Mouse (Mus musculus) left cerebral cortex, adult 2 months (tissue): ENCODE measurements at regions not wholly inside any gene's neighbourhood (a gene's known extent, or its start where the extent isn't known, plus 50 kb on each side); places are given as distances from the start of the nearest gene placed in this dataset.

Experiments used
- DNase-seq, 2 experiments: peaks; one replicate each; pipeline ENCODE4 v3.0.0; 2021 to 2022; ENCODE audit warnings: low spot score in 2 of 2, mixed read lengths in 1 of 2; ENCODE audit errors: extremely low spot score in 1 of 2
- H3K27ac ChIP-seq: fragments of 200-600 bp; 2 replicates; pipeline ENCODE4 v1.8.1; 2022
- H3K4me3 ChIP-seq: fragments of 200-600 bp; 2 replicates; pipeline ENCODE4 v1.8.1; 2022
- CTCF ChIP-seq: fragments of 200-600 bp; IDR thresholded peaks from 2 replicates; pipeline ENCODE4 v1.8.1; 2022; ENCODE audit warnings: antibody characterized with exemption, mild to moderate bottlenecking, moderate library complexity
- intact Hi-C: fragments of 180-260 bp; cut with DNase I; formaldehyde crosslinking; loops from one replicate; pipeline ENCODE4 v1.15.1; 2025

DNA sequence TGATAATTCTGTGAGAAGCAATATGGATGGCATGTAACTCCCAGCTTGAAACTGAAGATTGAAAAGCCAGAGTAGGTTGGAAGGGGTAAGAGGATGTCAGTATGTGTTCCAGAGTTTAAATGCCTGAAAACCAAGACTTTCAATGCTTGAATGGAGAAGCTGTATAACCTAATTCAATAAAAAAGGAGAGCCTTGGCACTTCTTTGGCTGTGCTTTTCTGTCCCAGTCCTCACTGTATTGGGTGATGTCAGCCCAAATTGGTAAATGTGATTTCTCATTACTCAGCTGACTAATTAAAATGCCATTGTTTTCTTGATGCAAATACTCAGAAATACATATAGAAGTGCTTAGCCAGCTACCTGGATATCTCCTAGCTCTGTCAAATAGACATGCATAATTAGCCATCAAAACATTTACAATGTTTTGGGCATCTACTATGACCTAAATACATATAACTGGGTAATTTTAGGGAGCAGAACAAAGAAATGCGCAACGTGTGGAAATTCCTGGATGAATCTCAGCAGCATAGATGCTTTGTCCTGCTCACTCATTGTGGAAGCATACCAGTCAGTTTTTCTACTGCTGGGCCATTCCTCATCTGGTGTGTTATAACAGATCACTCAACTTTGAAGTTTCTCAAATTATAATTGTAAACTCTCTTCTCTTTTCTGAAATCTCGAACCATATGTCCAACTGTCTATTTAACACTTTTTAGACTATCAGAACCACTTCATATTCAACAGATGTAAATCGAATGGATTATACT, 347.5 kb upstream of the Ube2e3 start:
- Histone ChIP-seq H3K4me3 (no peak overlapping the region), H3K27ac (no peak overlapping the region)
- no peak for TF ChIP-seq CTCF
- intact Hi-C loops, result no loop called here
- DNase-seq, result no peak

DNA sequence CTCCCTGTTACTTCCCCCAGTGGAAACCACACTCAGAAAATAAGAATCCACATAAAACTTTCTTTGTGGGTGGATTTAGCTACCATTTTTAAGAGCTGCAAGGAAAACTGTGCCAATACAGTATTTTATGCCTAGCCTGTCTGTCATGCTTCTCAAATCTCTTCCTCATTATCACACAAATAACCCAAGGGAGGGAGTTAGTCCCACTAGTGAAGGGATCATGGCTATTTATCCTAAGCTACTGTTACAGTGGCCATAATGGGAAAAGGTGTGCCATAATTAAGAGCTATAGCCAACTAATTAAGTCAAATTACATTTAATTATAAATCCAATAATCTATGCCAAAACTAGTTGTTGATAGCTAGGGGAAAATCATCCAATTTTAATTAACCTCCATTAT, 374.8 kb upstream of the Ube2e3 start:
- intact Hi-C loops, result no loop called here
- H3K4me3 ChIP-seq, result no peak overlapping the region
- no peak overlapping the region for H3K27ac ChIP-seq
- no peak for DNase-seq
- no peak for TF ChIP-seq CTCF

DNA sequence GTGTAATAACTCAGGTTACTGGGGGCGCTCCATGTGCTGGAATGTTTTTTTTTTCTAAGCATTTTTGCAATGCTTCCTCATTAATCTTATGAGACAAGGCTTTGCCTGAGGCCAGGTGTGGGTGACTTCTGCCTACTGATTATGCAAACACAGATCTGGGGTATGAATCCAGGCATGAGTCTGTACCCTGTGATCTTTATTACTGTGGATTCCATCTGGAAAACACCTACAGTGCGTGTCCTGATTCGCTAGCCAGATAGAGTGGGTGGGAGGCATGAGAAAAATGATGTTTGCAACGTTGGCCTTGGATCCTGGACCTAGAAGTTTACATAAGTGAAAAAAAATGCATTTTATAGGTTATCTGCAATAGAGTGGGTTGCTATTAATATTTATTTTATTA, 387.9 kb upstream of the Ube2e3 start:
- Histone ChIP-seq H3K27ac (no peak overlapping the region), H3K4me3 (no peak overlapping the region)
- TF ChIP-seq CTCF, result no peak
- DNase-seq, result peak in 1 of 2 experiments; percentile 10
- intact Hi-C loops, result no loop called here

DNA sequence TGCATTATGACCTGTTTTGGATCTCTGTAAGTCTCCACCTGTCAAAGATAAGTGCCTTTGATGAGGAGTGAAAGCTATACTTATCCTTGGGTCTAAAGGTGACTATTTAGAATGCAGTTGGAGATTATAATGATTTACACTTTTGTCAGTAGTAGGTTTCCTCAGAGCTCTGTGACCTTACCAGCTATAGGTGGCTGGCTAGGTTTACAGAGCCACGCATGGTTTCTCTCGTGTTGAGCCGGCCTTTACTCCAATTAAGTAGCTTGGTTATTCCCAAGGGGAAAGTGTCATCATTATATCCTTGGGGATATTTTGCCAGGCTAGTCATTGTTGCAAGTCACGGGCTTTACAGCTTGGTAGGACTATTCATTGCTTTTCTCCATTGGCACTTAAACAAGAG, 408.5 kb upstream of the Ube2e3 start:
- no peak for DNase-seq
- intact Hi-C loops, result no loop called here
- no peak for TF ChIP-seq CTCF
- no peak overlapping the region for H3K4me3 ChIP-seq
- H3K27ac ChIP-seq, result no peak overlapping the region

DNA sequence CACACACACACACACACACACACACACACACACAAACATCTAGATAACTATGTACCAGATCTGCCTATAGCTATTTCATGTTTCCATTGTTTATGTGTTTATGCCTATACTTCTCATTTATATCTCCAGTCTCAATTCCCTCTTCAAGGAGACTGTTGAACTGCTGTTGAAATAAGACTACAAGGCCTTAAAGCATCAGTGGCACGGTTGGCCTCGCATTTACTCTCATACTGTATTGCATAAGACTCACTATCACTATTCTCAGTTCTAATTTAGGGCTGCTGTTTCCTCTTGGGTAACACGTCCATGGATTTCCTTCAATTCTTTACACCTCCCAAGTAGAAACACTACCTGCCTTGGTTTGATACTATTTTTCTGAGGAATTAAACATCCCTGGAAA, 414.5 kb upstream of the Ube2e3 start:
- Histone ChIP-seq H3K27ac (no peak overlapping the region), H3K4me3 (no peak overlapping the region)
- no peak for DNase-seq
- intact Hi-C loops, result no loop called here
- TF ChIP-seq CTCF, result no peak

DNA sequence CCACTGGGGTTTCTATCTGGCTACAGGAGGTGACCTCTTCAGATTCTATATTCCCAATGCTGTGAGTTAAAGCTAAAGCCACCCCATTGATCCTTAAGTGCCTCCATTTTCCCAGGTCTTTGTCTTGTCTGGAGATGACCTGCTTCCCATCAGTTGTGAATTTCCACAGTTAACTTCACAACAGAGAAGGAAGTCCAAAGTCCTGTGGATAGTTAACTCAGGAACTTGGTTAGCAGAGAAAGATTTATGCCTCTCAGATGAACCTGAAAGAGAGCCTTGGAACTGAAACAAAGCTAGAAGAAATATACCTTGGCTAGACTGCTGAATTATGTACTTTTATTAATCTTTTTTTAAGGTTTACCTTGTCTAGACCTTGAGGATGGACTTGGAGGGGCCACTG, 431.1 kb upstream of the Ube2e3 start:
- intact Hi-C loops, result no loop called here
- DNase-seq, result no peak
- TF ChIP-seq CTCF, result no peak
- Histone ChIP-seq H3K4me3 (no peak overlapping the region), H3K27ac (no peak overlapping the region)

DNA sequence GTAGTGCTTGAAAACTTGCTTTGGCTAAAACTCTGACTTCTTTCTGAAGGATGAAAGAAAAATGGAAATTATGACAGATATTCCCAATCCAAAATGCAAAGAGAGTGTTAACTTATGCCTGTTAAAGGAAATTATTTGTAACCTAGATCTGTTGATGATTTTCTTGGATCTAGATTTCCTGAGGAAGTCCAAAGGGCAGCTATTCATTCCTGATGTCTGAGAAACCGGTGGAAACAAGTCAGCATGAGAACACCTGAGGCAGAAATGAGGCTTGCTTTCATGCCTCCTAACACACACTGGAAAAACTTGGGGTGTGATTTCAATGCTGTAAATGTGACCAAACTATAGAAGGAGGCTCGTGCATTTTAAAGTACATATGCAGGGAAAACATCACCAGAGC, 432.9 kb upstream of the Ube2e3 start:
- TF ChIP-seq CTCF, result no peak
- DNase-seq, result no peak
- intact Hi-C loops, result no loop called here
- Histone ChIP-seq H3K27ac (no peak overlapping the region), H3K4me3 (no peak overlapping the region)

DNA sequence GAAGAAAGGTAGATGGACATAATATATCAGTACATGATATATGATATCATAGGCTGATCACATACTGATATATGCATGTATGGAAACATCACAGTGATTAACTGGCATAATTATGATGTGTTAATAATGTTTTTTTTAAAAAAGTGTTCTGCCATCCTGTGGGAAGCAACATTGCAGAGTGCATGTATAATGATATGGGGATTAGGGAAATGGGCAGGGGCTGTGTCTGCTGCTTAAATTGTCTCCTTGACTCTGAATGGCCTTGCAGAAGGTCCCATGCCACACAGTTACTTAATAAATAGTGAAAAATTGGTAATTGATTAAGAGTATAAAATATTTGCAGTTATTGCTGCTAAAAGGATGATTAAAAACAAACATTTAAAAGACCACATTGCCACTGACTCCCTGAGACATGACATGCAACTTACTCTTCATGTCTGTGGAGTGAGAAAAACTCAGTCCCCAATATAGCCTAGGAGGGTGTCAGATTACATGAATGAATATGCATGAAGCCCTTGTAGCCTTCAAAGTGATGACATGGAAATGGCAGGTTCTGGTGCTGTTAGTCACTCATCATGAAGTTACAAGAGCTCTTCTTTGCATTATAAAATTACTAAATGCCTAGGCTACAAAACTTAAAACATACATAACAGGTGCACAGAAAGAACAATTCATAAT, 440.1 kb upstream of the Ube2e3 start:
- DNase-seq, result no peak
- no peak overlapping the region for H3K27ac ChIP-seq
- intact Hi-C loops, result no loop called here
- no peak overlapping the region for H3K4me3 ChIP-seq
- TF ChIP-seq CTCF, result no peak

DNA sequence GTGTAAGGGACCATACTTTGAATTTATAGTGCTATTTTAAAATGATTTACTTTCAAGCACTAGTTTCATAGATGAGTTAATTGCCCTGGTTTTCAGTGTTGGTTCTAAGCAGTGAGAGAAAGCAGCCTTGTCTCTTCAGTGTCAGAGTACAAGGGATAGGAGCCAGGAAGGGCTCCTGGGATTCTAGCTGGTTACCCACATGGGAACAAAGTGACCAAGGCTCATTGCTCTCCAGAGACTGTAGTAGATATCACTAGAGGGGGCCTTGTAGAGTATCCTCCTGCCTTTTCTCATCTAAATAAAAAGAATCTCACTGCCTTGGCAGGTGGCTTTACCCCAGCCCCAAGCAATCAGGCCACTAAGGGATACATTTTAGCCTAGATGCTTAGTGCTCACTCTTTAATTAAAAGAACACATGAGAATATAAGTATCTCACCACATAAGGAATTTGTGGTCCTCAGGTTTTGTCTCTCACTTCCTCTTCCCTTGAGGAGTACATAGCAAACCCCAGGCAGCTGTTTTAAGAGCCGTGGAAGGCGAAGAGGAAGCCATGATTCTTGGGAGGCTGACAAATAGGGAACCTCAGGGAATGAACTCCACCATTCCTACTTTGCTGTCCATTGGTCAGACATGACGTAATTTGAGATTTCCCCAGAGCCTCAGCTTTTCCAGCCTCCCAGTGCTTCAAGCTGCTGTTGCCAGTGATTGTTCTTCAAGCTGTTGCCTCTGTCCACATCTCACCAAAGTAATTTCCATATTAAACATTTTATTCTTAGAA, 449.2 kb upstream of the Ube2e3 start:
- intact Hi-C loops, result no loop called here
- Histone ChIP-seq H3K27ac (no peak overlapping the region), H3K4me3 (no peak overlapping the region)
- TF ChIP-seq CTCF, result no peak
- no peak for DNase-seq

DNA sequence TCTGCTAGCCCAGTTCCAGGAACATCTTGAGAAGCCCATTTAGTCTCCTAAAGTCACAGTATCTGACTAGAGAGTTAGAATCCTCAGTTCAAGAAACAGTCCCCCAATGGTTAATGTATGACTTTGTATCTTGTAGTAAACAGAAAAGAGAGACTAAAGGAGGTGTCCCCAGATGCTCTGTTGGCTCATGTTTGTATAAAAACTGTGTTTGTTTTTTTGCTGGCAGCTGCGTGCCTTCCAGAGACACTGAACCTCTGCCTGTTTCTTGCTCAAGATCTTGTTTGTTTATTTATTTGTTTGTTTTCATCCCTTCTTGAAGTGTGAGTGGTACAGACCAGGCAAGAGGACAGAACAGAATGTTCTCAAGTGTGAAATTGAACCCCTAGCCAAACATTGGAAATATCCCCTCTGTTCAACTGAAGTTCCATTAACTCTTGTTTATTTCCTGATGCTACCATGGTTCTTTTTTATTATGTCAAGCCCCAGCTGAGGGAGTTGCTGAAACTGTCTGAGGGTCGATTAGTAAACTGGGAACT, 451.3 kb upstream of the Ube2e3 start:
- intact Hi-C loops, result no loop called here
- Histone ChIP-seq H3K4me3 (no peak overlapping the region), H3K27ac (no peak overlapping the region)
- no peak for DNase-seq
- no peak for TF ChIP-seq CTCF

DNA sequence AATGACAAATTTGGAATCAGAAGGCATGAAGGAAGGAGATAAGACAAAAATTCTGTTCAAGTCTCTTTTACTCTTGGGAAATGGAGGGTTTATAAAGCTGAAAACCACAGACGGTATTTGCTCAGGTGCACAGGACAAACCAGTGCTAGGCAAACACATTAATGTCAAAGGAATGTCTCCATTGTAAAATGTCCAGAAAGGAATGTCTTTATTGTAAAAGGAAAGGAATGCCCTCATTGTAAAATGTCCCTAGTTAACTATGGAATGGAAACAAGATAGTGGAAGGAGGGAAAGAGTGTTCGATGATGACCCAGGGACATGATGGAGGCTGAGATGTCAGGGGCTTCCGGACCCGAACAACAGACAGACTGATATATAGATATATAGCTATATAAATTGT, 454.9 kb upstream of the Ube2e3 start:
- DNase-seq, result no peak
- no peak overlapping the region for H3K27ac ChIP-seq
- TF ChIP-seq CTCF, result no peak
- H3K4me3 ChIP-seq, result no peak overlapping the region
- intact Hi-C loops, result no loop called here

DNA sequence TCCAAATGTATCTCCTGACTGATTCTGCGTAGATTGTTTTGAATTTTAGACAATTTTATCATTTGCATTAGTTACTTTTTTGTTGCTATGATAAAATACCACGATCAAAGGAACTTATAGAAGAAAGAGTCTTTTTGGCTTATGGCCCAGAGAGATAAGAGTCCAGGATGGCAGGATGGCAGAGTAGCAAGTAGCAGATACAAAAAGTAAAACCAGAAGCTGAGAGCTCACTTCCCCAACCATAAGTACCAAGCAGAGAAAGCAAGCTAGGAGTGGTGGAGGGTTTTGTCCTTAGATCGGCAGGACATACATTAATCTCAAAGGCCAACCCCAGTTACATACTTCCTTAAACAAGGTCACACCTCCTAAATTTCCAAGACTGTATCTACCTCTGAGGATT, 457.7 kb upstream of the Cwc22 start:
- no peak for TF ChIP-seq CTCF
- Histone ChIP-seq H3K27ac (no peak overlapping the region), H3K4me3 (no peak overlapping the region)
- intact Hi-C loops, result no loop called here
- no peak for DNase-seq
